Mouse (Mus musculus): ENCODE measurements around the gene 2900026A02Rik.

- TF ChIP-seq EP300 (optimal IDR thresholded peaks at IDR 0.05), result no peak
- no peak for TF ChIP-seq CTCF (IDR thresholded peaks at IDR 0.05; ENCODE audit: low read depth)
Observed at GRCm38 (mm10) chr5:113133722-113134710, 87.0 kb downstream of the 2900026A02Rik start.
